Mouse (Mus musculus) embryo, embryonic 11 days (tissue): ENCODE results near the gene Olfr527.

Experiments
- DNase-seq: peaks from one replicate; pipeline ENCODE4 v3.0.0-alpha.2; 2015

Olfr527 gene

DNA sequence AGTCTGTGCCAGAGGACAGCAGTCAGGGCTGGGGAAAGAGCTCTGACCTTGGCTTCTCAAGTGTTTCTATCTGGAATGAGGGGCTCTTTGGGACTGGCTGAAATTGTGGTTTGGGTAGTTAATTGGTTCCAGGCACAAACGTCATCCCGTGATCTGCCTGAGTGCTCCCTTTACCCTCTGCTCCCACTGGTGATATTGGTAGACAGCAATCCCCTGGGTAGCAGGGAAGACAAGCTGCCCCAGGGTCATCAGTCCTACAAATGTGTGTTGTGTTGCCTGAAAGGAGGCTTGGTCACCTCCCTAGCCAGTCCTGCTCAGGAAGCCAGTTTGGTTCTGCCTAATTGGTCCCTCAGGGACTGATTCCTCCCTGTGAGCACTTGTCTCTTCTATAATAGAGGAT lies at the start of gene Olfr527:
Gene Olfr527 (plus strand): TSS at position 301 of the 400 bp plus-strand sequence.
- no peak for DNase-seq

- no peak for DNase-seq
Measured at GRCm38 (mm10) chr7:140295746-140296145, 38.1 kb upstream of the Olfr527 start.

DNA sequence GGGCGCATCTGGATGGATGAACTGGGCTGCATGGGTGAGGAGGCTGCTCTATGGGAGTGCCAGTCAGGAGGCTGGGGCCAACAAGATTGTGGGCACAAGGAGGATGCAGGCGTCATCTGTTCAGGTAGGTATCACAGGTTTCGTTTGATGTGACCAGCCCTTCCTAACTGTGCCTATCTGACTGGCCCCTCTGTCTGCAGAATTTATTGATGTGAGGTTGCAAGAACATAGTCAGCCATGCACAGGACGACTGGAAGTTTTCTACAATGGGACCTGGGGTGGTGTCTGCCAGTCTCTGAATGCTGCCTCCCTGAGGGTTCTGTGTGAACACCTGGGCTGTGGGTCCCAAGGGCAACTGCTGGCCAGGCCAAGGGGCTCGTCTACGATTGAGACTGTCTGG lies 36.9 kb upstream of the Olfr527 start:
- DNase-seq = no peak

- no peak for DNase-seq
Measured at GRCm38 (mm10) chr7:140299416-140299815, 34.4 kb upstream of the Olfr527 start.

DNA sequence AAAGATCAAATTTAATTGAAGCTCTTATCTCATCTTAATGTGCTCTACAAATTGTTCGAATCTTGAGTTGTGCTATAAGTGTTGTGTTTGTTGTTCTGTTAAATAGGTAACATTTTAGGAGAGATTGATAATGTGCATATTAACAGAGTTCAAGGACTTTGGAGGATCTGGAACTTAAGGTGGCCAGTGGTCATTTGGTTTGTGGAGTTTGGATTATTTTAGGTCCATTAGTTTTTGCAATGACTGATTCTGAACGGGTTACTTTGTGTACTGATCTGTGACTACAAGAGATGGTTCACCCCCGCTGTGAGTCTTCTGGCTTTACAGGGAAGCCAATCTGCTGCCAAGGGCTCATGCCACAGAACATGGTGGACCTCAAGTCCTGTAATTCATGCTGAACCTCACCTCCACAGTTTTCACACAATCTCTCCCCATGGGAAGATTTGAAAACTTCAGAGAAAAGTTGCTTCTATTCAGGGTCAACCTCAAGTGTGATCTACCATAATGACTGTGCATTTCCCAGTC lies 13.9 kb upstream of the Olfr527 start:
- no peak for DNase-seq

DNA sequence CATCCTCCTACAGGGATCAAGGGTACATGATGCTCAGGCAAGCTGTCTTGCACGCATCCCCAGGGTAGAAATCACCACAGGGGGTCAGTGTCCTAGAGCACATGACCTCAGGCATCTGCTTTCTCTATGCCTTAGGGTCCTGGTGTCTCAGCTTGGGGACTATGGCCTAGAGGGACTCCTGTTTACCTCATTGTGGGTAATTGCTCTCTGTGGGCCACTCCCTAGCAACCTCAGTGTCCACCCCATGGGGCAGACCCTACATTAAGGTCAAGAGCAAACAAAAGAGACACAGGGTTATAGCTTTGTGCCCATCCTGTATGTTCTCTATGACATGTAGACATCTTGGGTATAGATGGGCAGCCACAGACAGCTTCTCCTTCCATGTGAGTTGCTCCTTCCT lies 13.3 kb upstream of the Olfr527 start, which contains the start of gene Olfr525:
Gene Olfr525 (plus strand): TSS at position 301 of the 400 bp plus-strand sequence.
- DNase-seq = no peak

GRCm38 (mm10) chr7:140321135-140321534 lies 12.7 kb upstream of the Olfr527 start:
- no peak for DNase-seq

GRCm38 (mm10) chr7:140329766-140330304 lies 4.0 kb upstream of the Olfr527 start:
- DNase-seq = no peak

- no peak for DNase-seq
Measured at GRCm38 (mm10) chr7:140361571-140361970, 27.8 kb downstream of the Olfr527 start, which contains the start of gene Olfr60. TSS of gene Olfr60 (minus strand) at chr7:140361671.

GRCm38 (mm10) chr7:140374300-140374699 lies 40.5 kb downstream of the Olfr527 start:
- no peak for DNase-seq

DNA sequence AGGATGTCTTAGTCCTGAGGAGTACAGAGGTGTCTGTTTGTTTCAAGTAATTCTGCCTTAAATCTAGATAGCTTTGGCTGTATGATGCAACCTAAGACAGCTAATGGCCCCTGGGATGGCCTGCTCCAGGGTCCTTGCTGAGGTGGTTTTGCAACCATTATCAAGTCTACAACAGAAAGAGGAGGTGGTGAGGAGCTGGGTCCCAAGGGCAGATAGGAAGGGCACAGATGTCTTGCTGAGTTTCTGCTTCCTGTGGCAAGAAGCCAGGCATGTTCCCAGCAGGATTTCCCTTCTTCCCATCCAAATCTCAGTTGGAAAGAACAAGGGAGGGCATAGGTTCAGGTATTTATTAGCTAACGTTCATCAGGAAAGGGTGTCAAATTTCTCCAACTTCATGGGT lies 42.4 kb downstream of the Olfr527 start, which contains the start of gene Olfr530:
Gene Olfr530 (minus strand): TSS at position 101 of the 400 bp plus-strand sequence.
- no peak for DNase-seq

DNA sequence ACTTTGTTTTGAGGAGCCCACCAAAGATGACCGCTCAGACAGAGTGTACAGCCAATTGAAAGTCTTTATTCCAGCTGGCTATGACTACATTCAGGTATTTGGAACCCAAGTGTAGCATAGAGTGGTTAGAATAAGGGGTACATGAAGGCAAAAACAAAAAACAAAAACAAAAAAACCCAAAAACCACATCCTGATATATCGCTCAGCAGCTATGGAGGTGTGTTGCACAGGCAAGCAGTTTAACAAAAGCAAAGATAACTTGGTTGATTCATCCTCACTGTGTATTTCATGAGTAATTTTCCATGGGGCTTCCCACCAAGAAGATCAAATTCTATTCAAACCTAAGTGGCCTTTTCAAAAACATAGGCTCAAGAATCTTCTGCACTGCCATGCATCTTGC lies 43.1 kb downstream of the Olfr527 start:
- no peak for DNase-seq
